Mouse (Mus musculus): Measurements from ENCODE around the gene Tmcc3. TPM values are rescaled to one million over a fixed set of nuclear protein-coding genes. Genes with fewer than 3 reads are reported as not detected.

Gene Tmcc3
- polyA plus RNA-seq, 1 experiment, result 20.7 TPM

DNA sequence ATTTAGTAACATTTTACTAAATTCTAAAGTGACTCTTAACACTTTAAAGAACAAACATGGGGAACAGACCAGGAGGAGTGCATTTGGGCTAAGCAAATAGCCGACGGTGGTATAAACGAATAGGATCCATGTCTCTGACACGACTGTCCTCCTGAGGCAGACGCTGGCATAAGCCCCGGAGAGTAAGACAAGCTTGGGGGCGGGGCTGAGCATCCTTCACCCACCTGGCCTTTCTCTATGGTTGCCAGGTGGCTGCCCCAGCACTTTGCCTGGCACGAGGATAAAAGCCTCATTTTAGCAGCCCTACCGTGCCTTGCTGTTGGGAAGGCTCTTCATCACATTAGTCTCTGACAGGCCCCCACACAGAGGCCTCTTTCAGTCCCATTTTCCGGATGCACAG, 35.5 kb downstream of the Tmcc3 start:
- no peak for DNase-seq
- H3K27ac ChIP-seq (ENCODE audit: control insufficient read depth, insufficient read depth, low read length), result no peak overlapping the region
- no peaks in the 10 kb centered on the region for H3K27me3 ChIP-seq (ENCODE audit: control insufficient read depth, insufficient read depth, low read length)
- TF ChIP-seq CTCF (IDR thresholded peaks at IDR 0.05; ENCODE audit: borderline replicate concordance, control insufficient read depth, extremely low read depth, insufficient read depth, low read length, poor library complexity), result no peak
- TF ChIP-seq POLR2A (IDR thresholded peaks at IDR 0.05; ENCODE audit: control insufficient read depth, extremely low read depth, insufficient read depth, low read length, poor library complexity), result no peak
- H3K36me3 ChIP-seq (ENCODE audit: control insufficient read depth, insufficient read depth, low read length), result no peaks in the 10 kb centered on the region
- 91% methylated on average over 10 of the region's 10 CpGs for WGBS
- no peak overlapping the region for H3K4me3 ChIP-seq (ENCODE audit: control insufficient read depth, insufficient read depth, low read length)
- no peaks in the 10 kb centered on the region; the same call in 1 of the 2 replicates for H3K4me1 ChIP-seq (replicated peaks; ENCODE audit: control insufficient read depth, insufficient read depth, low read length)

- no peak overlapping the region for H3K27ac ChIP-seq (ENCODE audit: control insufficient read depth, insufficient read depth, low read length)
- H3K4me3 ChIP-seq (ENCODE audit: control insufficient read depth, insufficient read depth, low read length), result no peak overlapping the region
- H3K4me1 ChIP-seq (replicated peaks; ENCODE audit: control insufficient read depth, insufficient read depth, low read length), result no peaks in the 10 kb centered on the region; the same call in 1 of the 2 replicates
- DNase-seq, result no peak
- H3K27me3 ChIP-seq (ENCODE audit: control insufficient read depth, insufficient read depth, low read length), result no peaks in the 10 kb centered on the region
- TF ChIP-seq POLR2A (IDR thresholded peaks at IDR 0.05; ENCODE audit: control insufficient read depth, extremely low read depth, insufficient read depth, low read length, poor library complexity), result no peak
- no peak for TF ChIP-seq CTCF (IDR thresholded peaks at IDR 0.05; ENCODE audit: borderline replicate concordance, control insufficient read depth, extremely low read depth, insufficient read depth, low read length, poor library complexity)
- WGBS, result over 99% methylated on average over 10 of the region's 10 CpGs
- no peaks in the 10 kb centered on the region for H3K36me3 ChIP-seq (ENCODE audit: control insufficient read depth, insufficient read depth, low read length)
These were observed 36.2 kb downstream of the Tmcc3 start for GRCm38 (mm10) chr10:94347959-94348358.

GRCm38 (mm10) chr10:94350207-94350606, 38.5 kb downstream of the Tmcc3 start:
- Histone ChIP-seq H3K4me1 (replicated peaks; ENCODE audit: control insufficient read depth, insufficient read depth, low read length) (no peaks in the 10 kb centered on the region), H3K27ac (ENCODE audit: control insufficient read depth, insufficient read depth, low read length) (no peak overlapping the region), H3K4me3 (ENCODE audit: control insufficient read depth, insufficient read depth, low read length) (no peak overlapping the region), H3K36me3 (ENCODE audit: control insufficient read depth, insufficient read depth, low read length) (no peaks in the 10 kb centered on the region), H3K27me3 (ENCODE audit: control insufficient read depth, insufficient read depth, low read length) (no peaks in the 10 kb centered on the region)
- WGBS, result 85% methylated on average over 5 of the region's 5 CpGs
- no peak for TF ChIP-seq CTCF (IDR thresholded peaks at IDR 0.05; ENCODE audit: borderline replicate concordance, control insufficient read depth, extremely low read depth, insufficient read depth, low read length, poor library complexity)
- no peak for TF ChIP-seq POLR2A (IDR thresholded peaks at IDR 0.05; ENCODE audit: control insufficient read depth, extremely low read depth, insufficient read depth, low read length, poor library complexity)
- DNase-seq, result no peak

- TF ChIP-seq CTCF (IDR thresholded peaks at IDR 0.05; ENCODE audit: borderline replicate concordance, control insufficient read depth, extremely low read depth, insufficient read depth, low read length, poor library complexity), result no peak
- TF ChIP-seq POLR2A (IDR thresholded peaks at IDR 0.05; ENCODE audit: control insufficient read depth, extremely low read depth, insufficient read depth, low read length, poor library complexity), result no peak
- no peak for DNase-seq
- H3K4me1 ChIP-seq (replicated peaks; ENCODE audit: control insufficient read depth, insufficient read depth, low read length), result no peaks in the 10 kb centered on the region
- H3K36me3 ChIP-seq (ENCODE audit: control insufficient read depth, insufficient read depth, low read length), result no peaks in the 10 kb centered on the region
- H3K27ac ChIP-seq (ENCODE audit: control insufficient read depth, insufficient read depth, low read length), result no peak overlapping the region
- H3K27me3 ChIP-seq (ENCODE audit: control insufficient read depth, insufficient read depth, low read length), result no peaks in the 10 kb centered on the region
- H3K4me3 ChIP-seq (ENCODE audit: control insufficient read depth, insufficient read depth, low read length), result no peak overlapping the region
- WGBS, result 92% methylated on average over 11 of the region's 11 CpGs
These were observed 39.3 kb downstream of the Tmcc3 start for GRCm38 (mm10) chr10:94350896-94351661.

- H3K36me3 ChIP-seq (ENCODE audit: control insufficient read depth, insufficient read depth, low read length), result no peaks in the 10 kb centered on the region
- TF ChIP-seq POLR2A (IDR thresholded peaks at IDR 0.05; ENCODE audit: control insufficient read depth, extremely low read depth, insufficient read depth, low read length, poor library complexity) (no peak), CTCF (IDR thresholded peaks at IDR 0.05; ENCODE audit: borderline replicate concordance, control insufficient read depth, extremely low read depth, insufficient read depth, low read length, poor library complexity) (no peak)
- no peak for DNase-seq
- H3K27me3 ChIP-seq (ENCODE audit: control insufficient read depth, insufficient read depth, low read length), result no peaks in the 10 kb centered on the region
- WGBS, result 89% methylated on average over 7 of the region's 7 CpGs
- H3K4me1 ChIP-seq (replicated peaks; ENCODE audit: control insufficient read depth, insufficient read depth, low read length), result no peaks in the 10 kb centered on the region
- H3K27ac ChIP-seq (ENCODE audit: control insufficient read depth, insufficient read depth, low read length), result no peak overlapping the region
- H3K4me3 ChIP-seq (ENCODE audit: control insufficient read depth, insufficient read depth, low read length), result no peak overlapping the region
These were observed 40.6 kb downstream of the Tmcc3 start for GRCm38 (mm10) chr10:94352172-94352876.

GRCm38 (mm10) chr10:94352877-94353853, 41.4 kb downstream of the Tmcc3 start:
- TF ChIP-seq CTCF (IDR thresholded peaks at IDR 0.05; ENCODE audit: borderline replicate concordance, control insufficient read depth, extremely low read depth, insufficient read depth, low read length, poor library complexity), result no peak
- H3K4me1 ChIP-seq (replicated peaks; ENCODE audit: control insufficient read depth, insufficient read depth, low read length), result no peaks in the 10 kb centered on the region
- DNase-seq, result no peak
- no peak overlapping the region for H3K27ac ChIP-seq (ENCODE audit: control insufficient read depth, insufficient read depth, low read length)
- 92% methylated on average over 9 of the region's 9 CpGs for WGBS
- no peak overlapping the region for H3K4me3 ChIP-seq (ENCODE audit: control insufficient read depth, insufficient read depth, low read length)
- H3K36me3 ChIP-seq (ENCODE audit: control insufficient read depth, insufficient read depth, low read length), result no peaks in the 10 kb centered on the region
- no peaks in the 10 kb centered on the region for H3K27me3 ChIP-seq (ENCODE audit: control insufficient read depth, insufficient read depth, low read length)

Data from thymus, adult 2 months (tissue).